Mouse (Mus musculus) liver, embryonic 14.5 days (tissue): ENCODE measurements at regions not wholly inside any gene's neighbourhood (a gene's known extent, or its start where the extent isn't known, plus 50 kb on each side); places are given as distances from the start of the nearest gene placed in this dataset.

Source experiments
- ATAC-seq: fragments of 200-750 bp; cut with Nextera tagmentation; 2 replicates; pipeline ENCODE4 v1.8.0; 2017; ENCODE audit warnings: moderate number of reproducible peaks, mild to moderate bottlenecking, moderate library complexity; ENCODE audit not compliant: insufficient read depth
- DNase-seq, 3 experiments: peaks; one replicate each; pipeline ENCODE4 v3.0.0-alpha.2; 2012 to 2013; ENCODE audit warnings: low read depth in 3 of 3, low spot score in 3 of 3
- H3K27ac ChIP-seq: fragments of 300-500 bp; sonication (generic); 2 replicates; pipeline ENCODE4 v1.5.1; 2014; ENCODE audit warnings: moderate library complexity, mild to moderate bottlenecking, control low read depth, inconsistent platforms
- H3K27me3 ChIP-seq: fragments of 300-500 bp; sonication (generic); 2 replicates; pipeline ENCODE4 v1.6.1; 2014; ENCODE audit warnings: mild to moderate bottlenecking, low read length, moderate library complexity; ENCODE audit not compliant: control insufficient read depth, insufficient read depth
- H3K36me3 ChIP-seq: fragments of 300-500 bp; sonication (generic); replicated peaks from 2 replicates; pipeline ENCODE4 v1.6.1; 2014; ENCODE audit warnings: low read depth; ENCODE audit not compliant: control insufficient read depth, insufficient read depth
- H3K4me1 ChIP-seq, 2 experiments: fragments of 200-500 bp in 1 of 2; fragments of 300-500 bp in 1 of 2; sonication (generic) in 1 of 2; replicated peaks; 2 replicates each; pipeline ENCODE4 v1.6.1; 2012 to 2014; ENCODE audit warnings: antibody characterized with exemption in 1 of 2, inconsistent platforms in 1 of 2, low read length in 1 of 2; ENCODE audit not compliant: control insufficient read depth in 2 of 2, insufficient read depth in 2 of 2
- H3K4me2 ChIP-seq: fragments of 300-500 bp; sonication (generic); 2 replicates; pipeline ENCODE4 v1.6.1; 2014; ENCODE audit warnings: low read depth, mild to moderate bottlenecking, control low read depth, moderate library complexity
- H3K4me3 ChIP-seq, 2 experiments: fragments of 200-500 bp in 1 of 2; fragments of 300-500 bp in 1 of 2; sonication (generic) in 1 of 2; 2 replicates each; pipeline ENCODE4 v1.5.1; 2012 to 2014; ENCODE audit warnings: low read depth in 2 of 2, low read length in 2 of 2, mild to moderate bottlenecking in 2 of 2, control low read depth in 1 of 2, inconsistent platforms in 1 of 2, moderate library complexity in 1 of 2; ENCODE audit not compliant: insufficient read depth in 1 of 2
- H3K9ac ChIP-seq: fragments of 300-500 bp; sonication (generic); replicated peaks from 2 replicates; pipeline ENCODE4 v1.6.1; 2014; ENCODE audit warnings: mild to moderate bottlenecking, control low read depth, moderate library complexity
- H3K9me3 ChIP-seq: fragments of 300-500 bp; sonication (generic); 2 replicates; pipeline ENCODE4 v1.6.1; 2016; ENCODE audit warnings: low read length, mixed read lengths; ENCODE audit not compliant: control insufficient read depth
- CTCF ChIP-seq: IDR thresholded peaks from 2 replicates; pipeline ENCODE4 v1.5.1; 2016; ENCODE audit warnings: antibody characterized with exemption, low read depth, control low read depth
- EP300 ChIP-seq: IDR thresholded peaks from 2 replicates; pipeline ENCODE4 v1.6.1; 2016; ENCODE audit warnings: antibody characterized with exemption, low read depth
- WGBS: fragments of 180-500 bp; shearing (Covaris S2); extraction: QIAGEN DNeasy Blood & Tissue Kit; methylation state at CpG from one replicate; pipeline ENCODE4 v1.1.7; 2014; ENCODE audit not compliant: insufficient replicate concordance; 5-methylcytosine and 5-hydroxymethylcytosine counted together

DNA sequence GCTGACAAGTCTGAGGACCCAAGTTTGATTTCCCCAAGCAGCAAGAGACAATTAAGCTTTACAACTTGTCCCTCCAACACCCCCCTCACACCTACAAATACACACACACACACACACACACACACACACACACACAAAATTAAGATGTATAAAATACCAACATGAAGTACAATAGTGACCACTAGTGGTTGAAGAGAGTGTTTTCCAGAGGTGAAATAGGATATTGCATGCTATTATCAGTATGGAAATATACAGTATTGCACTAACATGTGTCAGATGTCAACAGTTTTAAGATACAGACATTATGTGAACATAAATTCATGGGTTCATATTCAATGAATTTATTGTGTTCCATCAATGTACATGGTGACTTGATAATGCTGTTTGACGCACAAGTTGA, 685.7 kb upstream of the Cdh6 start:
- 63% methylated on average over 1 of the region's 1 CpGs for WGBS
- Histone ChIP-seq H3K9ac (no peak overlapping the region), H3K4me3 (no peak overlapping the region), H3K27me3 (no peaks in the 10 kb centered on the region), H3K9me3 (no peaks in the 10 kb centered on the region), H3K36me3 (no peaks in the 10 kb centered on the region), H3K4me1 (no peaks in the 10 kb centered on the region), H3K27ac (no peak overlapping the region), H3K4me2 (no peak overlapping the region)
- no peak for TF ChIP-seq EP300
- peak; percentile 29; the same call in 1 of the 2 replicates for TF ChIP-seq CTCF
- DNase-seq (no peak), ATAC-seq (no peak)

DNA sequence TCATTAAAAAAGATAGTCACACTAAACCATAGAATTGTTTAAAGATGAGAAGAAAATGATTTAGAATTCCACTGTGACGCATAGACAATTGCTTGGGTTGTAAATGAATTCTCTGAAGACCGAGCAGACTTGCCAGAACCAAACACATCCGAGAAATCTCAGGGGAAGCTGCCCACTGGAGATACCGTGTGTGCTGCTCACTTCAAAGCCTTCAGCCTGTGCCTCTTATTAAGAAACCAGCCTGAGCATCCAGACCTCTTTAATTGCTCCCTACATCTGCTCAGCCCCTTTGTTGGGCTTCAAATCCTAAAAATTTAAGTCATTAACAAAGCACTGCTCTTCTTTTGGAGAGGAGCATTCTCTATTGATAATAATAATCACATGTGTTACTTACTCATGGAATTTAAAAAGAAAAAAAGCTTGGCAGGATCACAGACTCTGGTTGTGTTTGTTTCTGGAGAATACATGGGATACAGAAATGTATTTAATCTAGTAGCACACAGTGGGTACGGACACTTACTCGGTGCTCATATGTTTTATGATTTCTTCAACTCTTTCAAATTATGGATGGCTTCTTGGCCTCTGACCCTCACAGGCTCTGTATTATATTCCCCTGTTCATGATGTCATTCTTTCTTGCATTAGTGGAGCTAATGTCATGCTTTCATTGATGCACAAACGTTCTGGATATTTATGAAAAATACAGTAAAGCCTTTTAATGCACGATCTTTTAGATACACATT, 680.8 kb upstream of the Cdh6 start:
- ATAC-seq = no peak
- WGBS = 58% methylated on average over 8 of the region's 8 CpGs
- H3K4me3 ChIP-seq = no peak overlapping the region

More for the DNA sequence above, 680.8 kb upstream of the Cdh6 start:
- Histone ChIP-seq H3K9me3 (no peaks in the 10 kb centered on the region), H3K4me2 (no peak overlapping the region), H3K27me3 (no peaks in the 10 kb centered on the region), H3K4me1 (no peaks in the 10 kb centered on the region), H3K9ac (no peak overlapping the region), H3K27ac (no peak overlapping the region), H3K36me3 (no peaks in the 10 kb centered on the region)
- no peak for DNase-seq
- no peak for TF ChIP-seq EP300
- TF ChIP-seq CTCF = no peak
